Mouse (Mus musculus) lung, adult 2 months (tissue): Measurements from ENCODE around the gene Gja3. TPM values are rescaled to one million over a fixed set of nuclear protein-coding genes. Genes with fewer than 3 reads are reported as not detected.
"Not testable (repeated sequence)": the region's sequence is repeated elsewhere in the genome, so short reads cannot be mapped to it uniquely, and the experiment has no call there.

ENCODE experiments used
- DNase-seq: peaks from one replicate; pipeline ENCODE4 v3.0.0; 2022
- H3K4me1 ChIP-seq: fragments of 200-500 bp; 2 replicates; pipeline ENCODE4 v1.6.1; 2011; ENCODE audit warnings: low read length; ENCODE audit not compliant: control insufficient read depth, insufficient read depth
- H3K4me3 ChIP-seq: fragments of 200-500 bp; replicated peaks from 2 replicates; pipeline ENCODE3; 2011; ENCODE audit warnings: low read depth, mild to moderate bottlenecking, control low read depth, low read length; ENCODE audit errors: extremely low read depth
- CTCF ChIP-seq: fragments of 200-500 bp; IDR thresholded peaks from 2 replicates; pipeline ENCODE4 v1.5.1; 2011; ENCODE audit warnings: mild to moderate bottlenecking, low read length, control low read depth; ENCODE audit not compliant: insufficient read depth
- POLR2A ChIP-seq: fragments of 200-500 bp; IDR thresholded peaks from 2 replicates; pipeline ENCODE4 v1.6.1; 2011; ENCODE audit warnings: low read depth, mild to moderate bottlenecking, control low read depth, low read length, borderline replicate concordance; ENCODE audit errors: extremely low read depth
- WGBS: fragments of 180-500 bp; shearing (Covaris S2); methylation state at CpG from one replicate; pipeline ENCODE4 v1.1.7; 2018; 5-methylcytosine and 5-hydroxymethylcytosine counted together
- polyA plus RNA-seq: library from polyadenylated mRNA; depleted of rRNA; stranded (reverse); fragments of >200 nt; gene quantifications from 2 replicates; pipeline ENCODE4 v1.2.3, GENCODE M21; 2012; rRNA removed

Gene Gja3
- polyA plus RNA-seq, 1 experiment = 0.97 TPM

DNA sequence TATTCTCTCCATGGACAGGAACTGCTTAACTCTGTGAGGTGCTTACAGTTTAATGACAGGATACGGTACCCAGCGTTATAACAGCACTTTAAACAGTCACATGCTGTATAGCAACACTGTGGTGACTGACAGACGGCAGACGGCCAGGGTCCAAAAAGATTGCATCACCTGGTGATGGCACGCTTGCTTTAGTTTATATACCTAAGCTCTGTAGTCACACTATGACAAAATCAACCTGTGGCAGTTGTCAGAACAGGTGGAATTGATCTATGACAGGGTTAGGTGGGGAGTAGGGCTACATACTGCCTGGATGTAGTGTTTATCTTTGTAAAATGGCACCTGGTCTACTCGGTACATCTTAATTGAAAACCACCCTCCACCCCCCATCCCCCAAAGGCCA lies 14.0 kb downstream of the Gja3 start:
- WGBS = 57% methylated on average over 6 of the region's 6 CpGs
- no peak for TF ChIP-seq POLR2A
- TF ChIP-seq CTCF = no peak
- Histone ChIP-seq H3K4me3 (no peak overlapping the region), H3K4me1 (no peaks in the 10 kb centered on the region)
- no peak for DNase-seq

DNA sequence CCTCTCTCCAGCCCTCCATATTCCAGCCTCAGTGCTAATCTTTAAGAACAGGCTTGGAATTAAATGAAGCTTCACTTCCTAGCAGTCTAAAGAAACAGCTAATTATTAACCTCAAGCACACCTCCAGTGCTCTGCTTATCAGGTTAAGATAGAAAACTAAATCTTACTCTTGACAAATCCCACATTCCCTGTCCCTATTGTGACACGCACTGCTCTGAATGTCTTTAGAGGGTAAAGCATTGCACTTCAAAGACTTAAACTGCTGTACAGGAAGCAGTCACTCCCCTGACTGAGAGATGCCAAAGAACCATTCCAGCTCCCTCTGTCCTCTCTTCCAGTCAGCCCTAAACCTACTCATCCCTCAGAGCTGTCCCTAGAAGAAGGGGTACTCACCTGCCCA lies 16.5 kb downstream of the Gja3 start:
- Histone ChIP-seq H3K4me3 (no peak overlapping the region), H3K4me1 (no peaks in the 10 kb centered on the region)
- TF ChIP-seq CTCF = no peak
- no peak for TF ChIP-seq POLR2A
- WGBS = 34% methylated on average over 1 of the region's 1 CpGs
- DNase-seq = no peak

DNA sequence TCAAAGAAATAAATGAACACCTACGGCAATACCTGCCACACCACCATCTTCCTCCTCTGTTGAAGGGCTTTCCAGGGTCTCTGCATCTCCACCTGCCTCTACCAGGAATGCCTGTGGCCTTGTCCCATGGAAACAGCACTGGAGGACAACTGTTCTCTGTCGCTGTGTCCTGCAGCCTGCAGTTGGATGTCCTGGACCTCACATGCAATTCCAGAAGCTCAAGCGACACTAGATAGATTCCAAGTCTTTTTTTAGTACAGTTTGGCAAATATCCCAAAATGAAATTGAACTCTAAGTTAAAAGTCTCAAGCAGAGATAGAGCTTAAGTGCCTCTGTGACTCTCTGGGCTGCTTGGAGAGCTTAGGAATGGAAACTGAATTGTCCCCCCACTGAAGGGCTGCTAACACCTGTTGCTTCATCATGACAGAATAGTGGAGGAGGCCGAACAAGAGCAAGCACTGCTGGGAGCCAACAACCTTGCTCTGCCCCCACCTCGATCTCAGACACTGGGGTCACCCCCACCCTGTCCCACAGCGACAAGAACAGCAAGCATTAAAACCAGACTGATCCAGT lies 22.9 kb downstream of the Gja3 start:
- 47% methylated on average over 6 of the region's 6 CpGs for WGBS
- TF ChIP-seq POLR2A (no peak), CTCF (no peak)
- Histone ChIP-seq H3K4me1 (no peaks in the 10 kb centered on the region), H3K4me3 (no peak overlapping the region)
- DNase-seq = no peak

DNA sequence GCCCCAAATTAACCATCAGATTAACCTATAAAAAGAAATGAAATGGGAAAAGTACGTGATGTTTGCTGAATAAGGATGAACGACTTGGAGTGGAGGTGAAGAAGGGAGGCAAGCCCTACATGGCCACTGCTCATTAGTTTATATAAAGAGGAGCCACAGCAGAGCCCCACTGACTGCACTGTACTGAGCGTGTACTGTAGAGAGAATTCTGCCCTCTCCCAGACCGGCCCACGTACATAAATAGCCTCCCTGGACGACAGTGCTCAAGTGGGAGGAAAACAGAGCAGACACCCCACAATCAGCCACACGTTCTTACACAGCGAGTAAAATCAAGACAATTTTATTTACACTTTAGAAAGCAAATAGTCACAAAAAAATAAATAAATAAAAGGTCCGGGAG lies 23.8 kb downstream of the Gja3 start:
- Histone ChIP-seq H3K4me1 (no peaks in the 10 kb centered on the region), H3K4me3 (no peak overlapping the region)
- TF ChIP-seq POLR2A (no peak), CTCF (no peak)
- no peak for DNase-seq
- WGBS = 36% methylated on average over 9 of the region's 9 CpGs

DNA sequence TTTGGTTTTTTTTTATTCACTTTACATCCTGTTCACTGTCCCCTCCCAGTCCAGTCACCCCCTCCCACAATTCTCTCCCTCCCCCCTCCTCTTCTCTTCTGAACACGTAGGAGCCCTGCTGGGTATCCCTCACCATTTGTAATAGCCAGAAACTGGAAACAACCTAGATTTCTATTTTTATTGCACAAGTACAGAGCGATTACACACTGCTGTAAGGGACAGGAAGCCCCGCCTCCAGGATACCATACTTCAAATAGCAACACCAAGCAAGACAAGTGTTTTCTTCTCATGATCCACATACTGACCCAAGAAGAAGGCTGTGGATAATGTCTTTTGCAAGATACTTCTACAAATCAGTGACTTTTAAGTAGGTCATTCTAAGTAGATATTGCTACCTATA lies 25.1 kb downstream of the Gja3 start:
- WGBS = 35% methylated on average over 3 of the region's 3 CpGs
- no peak overlapping the region for H3K4me3 ChIP-seq
- H3K4me1 ChIP-seq = no peaks in the 10 kb centered on the region
- TF ChIP-seq CTCF = no peak
- no peak for TF ChIP-seq POLR2A
- no peak for DNase-seq

DNA sequence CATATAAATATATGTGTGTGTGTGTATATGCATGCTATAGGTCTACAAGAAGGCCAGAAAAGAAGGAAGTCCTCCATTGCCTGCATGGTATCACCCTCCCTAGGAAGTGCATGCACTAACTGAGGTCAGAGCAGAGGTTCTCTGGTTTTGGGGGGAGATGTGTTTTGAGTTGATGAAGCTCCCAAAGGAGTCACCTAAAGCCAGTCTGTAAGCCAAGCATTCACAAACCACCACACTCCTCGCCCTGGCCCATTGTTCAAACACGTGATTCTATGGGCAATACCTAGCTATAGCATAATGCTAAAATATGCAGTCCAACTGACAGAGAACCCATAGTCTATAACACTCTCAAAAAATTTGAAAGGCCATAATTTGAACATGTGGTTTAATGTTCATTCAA lies 39.5 kb downstream of the Gja3 start:
- Histone ChIP-seq H3K4me1 (no peaks in the 10 kb centered on the region), H3K4me3 (no peak overlapping the region)
- no peak for TF ChIP-seq POLR2A
- no peak for TF ChIP-seq CTCF
- WGBS = 69% methylated on average over 2 of the region's 2 CpGs
- DNase-seq = no peak

DNA sequence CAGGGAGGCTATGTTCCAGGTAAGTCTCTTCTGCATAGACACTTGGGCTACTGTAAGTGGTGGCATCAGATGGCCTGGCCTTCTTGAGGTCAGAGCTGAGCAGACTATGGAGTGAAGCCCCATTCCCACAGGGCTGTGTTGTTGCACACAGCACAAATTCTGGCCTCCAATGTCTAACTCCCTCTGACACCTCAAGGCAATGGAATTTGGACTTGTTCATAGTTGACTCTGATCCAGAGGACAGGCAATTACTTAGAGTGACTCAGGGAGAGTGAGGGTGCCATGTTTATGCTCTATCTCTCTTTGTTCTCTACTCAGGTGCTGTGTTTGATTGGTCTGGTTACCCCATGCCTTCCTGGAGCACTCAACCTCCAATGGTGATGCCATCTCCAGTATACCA lies 41.1 kb downstream of the Gja3 start:
- not testable (repeated sequence) for H3K4me3 ChIP-seq, DNase-seq, H3K4me1 ChIP-seq

DNA sequence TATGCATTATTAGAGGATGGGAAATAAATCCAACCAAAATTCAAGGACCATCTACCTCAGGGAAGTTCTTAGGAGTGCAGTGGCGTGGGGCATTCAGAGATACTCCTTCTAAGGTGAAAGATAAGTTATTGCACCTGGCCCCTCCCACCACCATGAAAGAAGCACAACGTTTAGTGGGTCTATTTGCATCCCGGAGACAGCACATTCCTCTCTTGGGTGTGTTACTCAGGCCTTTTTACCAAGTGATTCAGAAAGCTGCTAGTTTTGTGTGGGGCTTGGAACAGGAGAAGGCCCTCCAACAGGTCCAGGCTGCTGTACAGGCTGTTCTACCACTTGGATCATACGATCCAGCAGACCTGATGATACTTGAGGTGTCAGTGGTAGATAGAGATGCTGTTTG lies 69.3 kb downstream of the Gja3 start:
- 66% methylated on average over 4 of the region's 4 CpGs for WGBS
- no peak overlapping the region for H3K4me3 ChIP-seq
- DNase-seq = no peak
- no peaks in the 10 kb centered on the region for H3K4me1 ChIP-seq
- TF ChIP-seq POLR2A (no peak), CTCF (no peak)

Other genes starting within 250 kb of the Gja3 start
- 4.2 and 6.8 TPM in 2 replicates for gene Zmym5, start 246.4 kb downstream of the Gja3 start, polyA plus RNA-seq
- gene Zmym2, start 171.4 kb downstream of the Gja3 start, polyA plus RNA-seq = 5.6 and 11.0 TPM in 2 replicates
- 1.7 and 18.7 TPM in 2 replicates for gene Gjb2, start 46.6 kb upstream of the Gja3 start, polyA plus RNA-seq
- gene Gm4491, start 57.8 kb upstream of the Gja3 start, polyA plus RNA-seq = not detected in 2 replicates
- 5.2 and 15.0 TPM in 2 replicates for gene Gjb6, start 75.5 kb upstream of the Gja3 start, polyA plus RNA-seq